Mouse (Mus musculus) limb, embryonic 15.5 days (tissue): ENCODE results near the gene Efcab9. TPM values are rescaled to one million over a fixed set of nuclear protein-coding genes. Genes with fewer than 3 reads are reported as not detected.

Experiments used
- ATAC-seq: fragments of 200-750 bp; cut with Nextera tagmentation; 2 replicates; pipeline ENCODE4 v1.8.0; 2017; ENCODE audit warnings: low read depth, moderate TSS enrichment; ENCODE audit not compliant: insufficient number of reproducible peaks, low FRiP score, low TSS enrichment
- H3K27ac ChIP-seq: fragments of 300-500 bp; sonication (generic); 2 replicates; pipeline ENCODE4 v1.5.1; 2015; ENCODE audit warnings: moderate library complexity, mild to moderate bottlenecking, inconsistent platforms
- H3K27me3 ChIP-seq: fragments of 300-500 bp; sonication (generic); 2 replicates; pipeline ENCODE4 v1.6.1; 2015; ENCODE audit warnings: inconsistent platforms
- H3K36me3 ChIP-seq: fragments of 300-500 bp; sonication (generic); 2 replicates; pipeline ENCODE4 v1.6.1; 2015; ENCODE audit warnings: inconsistent platforms
- H3K4me1 ChIP-seq: fragments of 300-500 bp; sonication (generic); 2 replicates; pipeline ENCODE4 v1.6.1; 2015; ENCODE audit warnings: inconsistent platforms
- H3K4me2 ChIP-seq: fragments of 300-500 bp; sonication (generic); 2 replicates; pipeline ENCODE4 v1.6.1; 2015; ENCODE audit warnings: mild to moderate bottlenecking, inconsistent platforms
- H3K4me3 ChIP-seq: fragments of 300-500 bp; sonication (generic); 2 replicates; pipeline ENCODE4 v1.5.1; 2015; ENCODE audit warnings: mild to moderate bottlenecking, inconsistent platforms
- H3K9ac ChIP-seq: fragments of 300-500 bp; sonication (generic); 2 replicates; pipeline ENCODE4 v1.6.1; 2015; ENCODE audit warnings: inconsistent platforms
- H3K9me3 ChIP-seq: fragments of 300-500 bp; sonication (generic); 2 replicates; pipeline ENCODE4 v1.6.1; 2016; ENCODE audit warnings: inconsistent platforms
- WGBS: fragments of 180-500 bp; shearing (Covaris S2); methylation state at CpG from one replicate; pipeline ENCODE4 v1.1.7; 2015; 5-methylcytosine and 5-hydroxymethylcytosine counted together
- polyA plus RNA-seq: library from polyadenylated mRNA; unstranded; fragments of >200 nt; fragmentation: Nextera tagmentation; extraction: Ambion mirVana; gene quantifications from 2 replicates; pipeline ENCODE4 v1.2.1, GENCODE M21; 2015

Gene Efcab9
- polyA plus RNA-seq, 1 experiment from 2014 or later: not detected

GRCm38 (mm10) chr11:32554141-32555091, 22.5 kb upstream of the Efcab9 start:
- no peak overlapping the region for H3K27ac ChIP-seq
- no peaks in the 10 kb centered on the region for H3K36me3 ChIP-seq
- H3K4me3 ChIP-seq: no peak overlapping the region
- no peaks in the 10 kb centered on the region for H3K27me3 ChIP-seq
- no peak overlapping the region for H3K9ac ChIP-seq
- H3K4me1 ChIP-seq: peaks cover 52% of the 10 kb centered on the region
- ATAC-seq: no peak
- WGBS: 87% methylated on average over 14 of the region's 14 CpGs
- H3K4me2 ChIP-seq: no peak overlapping the region
- H3K9me3 ChIP-seq: no peaks in the 10 kb centered on the region

GRCm38 (mm10) chr11:32553311-32554140, 21.6 kb upstream of the Efcab9 start:
- H3K27me3 ChIP-seq: no peaks in the 10 kb centered on the region
- H3K4me2 ChIP-seq: no peak overlapping the region
- H3K4me3 ChIP-seq: no peak overlapping the region
- no peaks in the 10 kb centered on the region for H3K9me3 ChIP-seq
- H3K36me3 ChIP-seq: no peaks in the 10 kb centered on the region
- H3K27ac ChIP-seq: peak overlapping the region; percentile 84
- ATAC-seq: no peak
- WGBS: 56% methylated on average over 14 of the region's 14 CpGs
- H3K9ac ChIP-seq: no peak overlapping the region
- H3K4me1 ChIP-seq: peaks cover 55% of the 10 kb centered on the region

GRCm38 (mm10) chr11:32552401-32553090, 20.7 kb upstream of the Efcab9 start:
- no peaks in the 10 kb centered on the region for H3K36me3 ChIP-seq
- H3K4me1 ChIP-seq: peaks cover 55% of the 10 kb centered on the region
- peak overlapping the region; percentile 84 for H3K27ac ChIP-seq
- no peak overlapping the region for H3K4me3 ChIP-seq
- no peak overlapping the region for H3K4me2 ChIP-seq
- H3K9me3 ChIP-seq: no peaks in the 10 kb centered on the region
- no peak overlapping the region for H3K9ac ChIP-seq
- no peaks in the 10 kb centered on the region for H3K27me3 ChIP-seq
- ATAC-seq: peak; percentile 48
- 38% methylated on average over 13 of the region's 13 CpGs for WGBS

- ATAC-seq: peak; percentile 61
- peak overlapping the region; percentile 84 for H3K27ac ChIP-seq
Measured at GRCm38 (mm10) chr11:32551579-32552297, 19.9 kb upstream of the Efcab9 start.

GRCm38 (mm10) chr11:32551056-32551455, 19.2 kb upstream of the Efcab9 start:
- ATAC-seq: no peak
- Histone ChIP-seq H3K27ac (peak overlapping the region; percentile 84), H3K9ac (no peak overlapping the region), H3K27me3 (no peaks in the 10 kb centered on the region), H3K4me3 (no peak overlapping the region), H3K4me1 (peaks cover 61% of the 10 kb centered on the region), H3K4me2 (no peak overlapping the region), H3K9me3 (no peaks in the 10 kb centered on the region), H3K36me3 (no peaks in the 10 kb centered on the region)
- 84% methylated on average over 4 of the region's 4 CpGs for WGBS

More at GRCm38 (mm10) chr11:32551579-32552297, 19.9 kb upstream of the Efcab9 start:
- H3K4me2 ChIP-seq: no peak overlapping the region
- 51% methylated on average over 12 of the region's 12 CpGs for WGBS
- H3K9ac ChIP-seq: no peak overlapping the region
- no peak overlapping the region for H3K4me3 ChIP-seq
- H3K9me3 ChIP-seq: no peaks in the 10 kb centered on the region
- H3K4me1 ChIP-seq: peaks cover 57% of the 10 kb centered on the region
- H3K36me3 ChIP-seq: no peaks in the 10 kb centered on the region
- no peaks in the 10 kb centered on the region for H3K27me3 ChIP-seq

- Histone ChIP-seq H3K27ac (no peak overlapping the region), H3K36me3 (no peaks in the 10 kb centered on the region), H3K9me3 (no peaks in the 10 kb centered on the region), H3K4me1 (peaks cover 61% of the 10 kb centered on the region), H3K4me2 (no peak overlapping the region), H3K27me3 (no peaks in the 10 kb centered on the region), H3K9ac (no peak overlapping the region), H3K4me3 (no peak overlapping the region)
- no peak for ATAC-seq
- WGBS: 57% methylated on average over 4 of the region's 4 CpGs
Measured at GRCm38 (mm10) chr11:32550102-32550501, 18.2 kb upstream of the Efcab9 start.

GRCm38 (mm10) chr11:32549236-32549635, 17.4 kb upstream of the Efcab9 start:
- H3K9ac ChIP-seq: no peak overlapping the region

GRCm38 (mm10) chr11:32548240-32548639, 16.4 kb upstream of the Efcab9 start:
- 62% methylated on average over 4 of the region's 4 CpGs for WGBS
- peaks cover 51% of the 10 kb centered on the region for H3K4me1 ChIP-seq
- H3K9me3 ChIP-seq: no peaks in the 10 kb centered on the region
- no peak for ATAC-seq
- H3K27ac ChIP-seq: no peak overlapping the region
- H3K36me3 ChIP-seq: no peaks in the 10 kb centered on the region
- no peak overlapping the region for H3K4me2 ChIP-seq
- no peaks in the 10 kb centered on the region for H3K27me3 ChIP-seq
- no peak overlapping the region for H3K9ac ChIP-seq
- no peak overlapping the region for H3K4me3 ChIP-seq

More at GRCm38 (mm10) chr11:32549236-32549635, 17.4 kb upstream of the Efcab9 start:
- H3K36me3 ChIP-seq: no peaks in the 10 kb centered on the region
- 53% methylated on average over 6 of the region's 6 CpGs for WGBS
- no peak overlapping the region for H3K4me2 ChIP-seq
- H3K4me1 ChIP-seq: peaks cover 60% of the 10 kb centered on the region
- no peak for ATAC-seq
- H3K9me3 ChIP-seq: no peaks in the 10 kb centered on the region
- H3K27ac ChIP-seq: peak overlapping the region; percentile 17; the same call in 1 of the 2 replicates
- no peaks in the 10 kb centered on the region for H3K27me3 ChIP-seq
- H3K4me3 ChIP-seq: no peak overlapping the region

- Histone ChIP-seq H3K36me3 (no peaks in the 10 kb centered on the region), H3K27me3 (no peaks in the 10 kb centered on the region), H3K9me3 (no peaks in the 10 kb centered on the region), H3K4me2 (no peak overlapping the region), H3K9ac (no peak overlapping the region), H3K4me3 (no peak overlapping the region), H3K27ac (no peak overlapping the region), H3K4me1 (peaks cover 49% of the 10 kb centered on the region)
- ATAC-seq: no peak
- 70% methylated on average over 10 of the region's 10 CpGs for WGBS
Measured at GRCm38 (mm10) chr11:32547391-32547947, 15.6 kb upstream of the Efcab9 start.

GRCm38 (mm10) chr11:32546483-32546882, 14.6 kb upstream of the Efcab9 start:
- Histone ChIP-seq H3K9ac (no peak overlapping the region), H3K36me3 (no peaks in the 10 kb centered on the region), H3K4me3 (no peak overlapping the region), H3K4me1 (peaks cover 39% of the 10 kb centered on the region), H3K4me2 (no peak overlapping the region), H3K9me3 (no peaks in the 10 kb centered on the region), H3K27ac (no peak overlapping the region), H3K27me3 (no peaks in the 10 kb centered on the region)
- ATAC-seq: no peak
- WGBS: 40% methylated on average over 5 of the region's 5 CpGs

- ATAC-seq: no peak
- H3K9ac ChIP-seq: no peak overlapping the region
- H3K36me3 ChIP-seq: no peaks in the 10 kb centered on the region
- H3K27ac ChIP-seq: no peak overlapping the region
- H3K27me3 ChIP-seq: no peaks in the 10 kb centered on the region
- no peak overlapping the region for H3K4me3 ChIP-seq
- no peak overlapping the region for H3K4me2 ChIP-seq
- H3K9me3 ChIP-seq: no peaks in the 10 kb centered on the region
- H3K4me1 ChIP-seq: peaks cover 31% of the 10 kb centered on the region
- WGBS: 82% methylated on average over 12 of the region's 12 CpGs
Measured at GRCm38 (mm10) chr11:32545605-32546004, 13.7 kb upstream of the Efcab9 start.
